Mouse (Mus musculus): ENCODE results near the gene Ccdc114.

GRCm38 (mm10) chr7:45919761-45920160 lies 4.1 kb upstream of the Ccdc114 start:
- TF ChIP-seq CTCF (IDR thresholded peaks at IDR 0.05; ENCODE audit: extremely low read depth, insufficient read length, insufficient replicate concordance, low read depth, low read length) = no peak
- TF ChIP-seq POLR2A (IDR thresholded peaks at IDR 0.05; ENCODE audit: low read depth, low read length) = no peak

Data from small intestine, adult 2 months (tissue).